Mouse (Mus musculus) liver, postnatal 0 days (tissue): ENCODE data around the gene Ltbr.

Experiments used
- CTCF ChIP-seq: sonication (generic); IDR thresholded peaks from 2 replicates; pipeline ENCODE4 v1.5.1; 2016; ENCODE audit warnings: antibody characterized with exemption, low read depth
- EP300 ChIP-seq: IDR thresholded peaks from 2 replicates; pipeline ENCODE4 v1.6.1; 2016; ENCODE audit warnings: antibody characterized with exemption, low read depth, mild to moderate bottlenecking

DNA sequence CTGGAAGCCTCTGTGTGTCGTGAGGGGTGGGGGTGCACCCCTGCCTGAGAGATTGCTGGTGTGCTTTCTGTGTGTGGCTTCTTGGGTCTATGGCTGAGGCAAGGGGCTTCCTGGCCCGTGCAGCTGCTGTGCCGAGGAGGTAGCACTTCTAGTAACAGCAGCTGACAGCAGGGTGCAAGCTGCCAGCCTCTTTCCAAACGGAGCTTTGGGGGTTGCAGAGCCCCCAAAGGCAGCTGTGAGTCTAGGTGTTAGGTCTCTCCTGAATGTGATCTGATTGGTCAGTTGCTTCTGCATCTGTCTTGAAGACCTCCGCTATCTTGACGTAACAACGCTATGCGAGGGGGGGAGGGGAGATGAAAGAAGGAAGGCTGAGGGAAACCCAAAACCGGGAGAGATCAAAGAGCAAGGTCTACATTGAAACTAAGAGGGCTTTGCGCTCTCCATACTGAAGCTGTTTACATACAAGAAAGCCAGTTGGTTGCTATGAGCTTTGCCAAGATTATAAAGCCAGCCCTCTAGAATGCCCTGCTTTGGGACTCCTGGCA is 41.6 kb upstream of the Ltbr start:
- TF ChIP-seq CTCF (no peak), EP300 (no peak)
